Mouse (Mus musculus): ENCODE results near the gene Bcar3.

DNA sequence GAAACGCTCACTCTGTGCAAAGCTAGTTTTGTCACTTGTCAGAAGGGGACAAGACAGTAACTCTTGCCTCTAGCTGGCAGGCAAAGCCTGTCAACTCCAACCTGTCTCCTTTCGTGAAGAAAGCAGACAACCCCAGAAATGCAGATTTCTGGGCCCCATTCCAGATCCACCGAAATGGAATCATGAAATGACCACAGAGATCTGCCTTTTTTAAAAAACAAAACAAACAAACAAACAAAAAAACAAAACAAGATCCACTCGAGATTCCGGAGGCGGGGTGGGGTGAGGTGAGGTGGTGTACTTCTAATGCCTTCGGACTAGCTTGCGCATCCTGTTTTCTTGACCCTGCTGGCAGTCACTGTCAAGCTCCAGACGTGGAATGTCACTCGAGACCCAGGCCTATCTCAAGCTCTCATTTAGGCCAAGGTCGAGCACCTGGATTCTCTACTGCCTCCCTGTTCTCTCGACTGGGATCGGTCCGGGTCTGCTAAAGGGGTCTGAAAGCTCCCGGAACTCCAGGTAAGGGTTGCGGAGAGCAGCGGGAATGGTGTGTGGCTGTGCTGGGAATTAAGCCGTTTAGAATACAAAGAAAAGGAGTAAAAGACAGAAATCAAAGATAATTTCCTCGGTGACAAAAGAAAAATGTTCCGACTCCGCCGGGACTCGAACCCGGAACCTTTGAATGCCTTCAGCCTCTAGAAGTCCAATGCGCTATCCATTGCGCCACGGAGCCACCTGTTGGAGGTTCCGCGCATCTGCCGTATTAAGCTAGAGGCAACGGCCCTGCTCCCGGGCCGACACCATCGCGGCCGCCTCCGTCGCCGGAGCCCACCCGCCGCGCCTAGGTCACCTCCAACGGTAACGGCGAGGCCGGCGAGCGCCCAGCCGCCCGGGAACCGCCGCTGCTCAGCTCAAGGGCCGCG is 1.4 kb upstream of the Bcar3 start:
- TF ChIP-seq CTCF (IDR thresholded peaks at IDR 0.05; ENCODE audit: low read depth, low read length) (no peak), EP300 (IDR thresholded peaks at IDR 0.05; ENCODE audit: insufficient read depth, low read depth, low read length) (peak; percentile 57; the same call in 1 of the 2 replicates)
